ENCODE assay signal across 13 mouse cellular contexts in genomic region chr10:59443212-59443611, GRCm38 (mm10). TPM values are rescaled to one million over a fixed set of nuclear protein-coding genes. Genes with fewer than 3 reads are reported as not detected.
A peak's percentile ranks its signal among the peaks of the same experiment; 100 is the strongest.
DNase-seq lines count a peak whose midpoint lies in the region; ATAC-seq lines count a peak whose summit lies in the region.
"Had no signal": no experiment of that assay in that cellular context is flagged by ENCODE, and none has a peak within 500 bp of the region (broad histone marks: within the 10 kb centered on the region; RNA-seq: fewer than 3 reads in every experiment).

No protein-coding gene starts in this region.

- no peak overlapping the region for H3K4me3 ChIP-seq in heart, embryonic 14.5 days (ENCODE audit: control insufficient read depth in 1 of 2, insufficient read depth in 1 of 2, low read depth in 1 of 2, low read length in 2 of 2)
- H3K4me3 ChIP-seq in lung, embryonic 16.5 days (ENCODE audit: low read length) = no peak overlapping the region
- H3K4me3 ChIP-seq: embryonic facial prominence, embryonic 10.5 days; midbrain, embryonic 12.5 days had no signal

- H3K9ac ChIP-seq in heart, embryonic 14.5 days (ENCODE audit: low read length) = no peak overlapping the region
- H3K9ac ChIP-seq in lung, embryonic 16.5 days (ENCODE audit: low read length) = no peak overlapping the region
- H3K9ac ChIP-seq: forebrain, postnatal 0 days; midbrain, embryonic 12.5 days had no signal

- no peaks in the 10 kb centered on the region for H3K9me3 ChIP-seq in heart, embryonic 14.5 days (ENCODE audit: control insufficient read depth, low read length)
- H3K9me3 ChIP-seq in lung, embryonic 16.5 days (ENCODE audit: control insufficient read depth, low read length) = no peaks in the 10 kb centered on the region
- H3K9me3 ChIP-seq: embryonic facial prominence, embryonic 10.5 days; midbrain, embryonic 12.5 days had no signal

- 5% methylated on average over 7 of the region's 7 CpGs for WGBS in heart, embryonic 14.5 days
- 6% methylated on average over 7 of the region's 7 CpGs for WGBS in lung, embryonic 16.5 days

- peak; percentile 18; the same call in 1 of the 2 replicates for ATAC-seq in heart, embryonic 14.5 days (ENCODE audit: insufficient number of reproducible peaks, insufficient read depth, low FRiP score, low read depth)
- ATAC-seq in lung, embryonic 16.5 days (ENCODE audit: low read depth) = peak; percentile 63
- ATAC-seq: forebrain, postnatal 0 days had no signal

- H3K4me1 ChIP-seq in heart, embryonic 14.5 days (ENCODE audit: control insufficient read depth in 2 of 2, insufficient read depth in 2 of 2, low read length in 2 of 2) = peaks cover 22 to 44% of the 10 kb centered on the region in 2 experiments
- H3K4me1 ChIP-seq in lung, embryonic 16.5 days (replicated peaks; ENCODE audit: control insufficient read depth, insufficient read depth, low read length) = peaks cover 28% of the 10 kb centered on the region

- H3K27ac ChIP-seq in heart, embryonic 14.5 days (replicated peaks in 1 of 2; ENCODE audit: control insufficient read depth in 1 of 2, insufficient read depth in 1 of 2, low read depth in 2 of 2, low read length in 2 of 2) = peak overlapping the region in 1 of 2 experiments; percentile 20; a peak in 3 of 4 replicates
- peak overlapping the region; percentile 32; the same call in 1 of the 2 replicates for H3K27ac ChIP-seq in lung, embryonic 16.5 days (ENCODE audit: low read length)
- H3K27ac ChIP-seq: embryonic facial prominence, embryonic 10.5 days; midbrain, embryonic 12.5 days had no signal

- peak overlapping the region; percentile 12; the same call in 1 of the 2 replicates for H3K4me2 ChIP-seq in heart, embryonic 14.5 days (ENCODE audit: low read length)
- no peak overlapping the region for H3K4me2 ChIP-seq in lung, embryonic 16.5 days (ENCODE audit: low read depth, low read length)
- H3K4me2 ChIP-seq: midbrain, embryonic 12.5 days had no signal

- H3K36me3 ChIP-seq in heart, embryonic 14.5 days (ENCODE audit: control insufficient read depth, insufficient read depth, low read length) = no peaks in the 10 kb centered on the region
- H3K36me3 ChIP-seq in lung, embryonic 16.5 days (ENCODE audit: control insufficient read depth, insufficient read depth, low read length) = no peaks in the 10 kb centered on the region
- H3K36me3 ChIP-seq: embryonic facial prominence, embryonic 10.5 days; midbrain, embryonic 12.5 days had no signal

- H3K27me3 ChIP-seq in heart, embryonic 14.5 days (ENCODE audit: control insufficient read depth, insufficient read depth, low read length) = no peaks in the 10 kb centered on the region
- H3K27me3 ChIP-seq in lung, embryonic 16.5 days (ENCODE audit: control insufficient read depth, insufficient read depth, low read depth, low read length) = no peaks in the 10 kb centered on the region
- H3K27me3 ChIP-seq: midbrain, embryonic 12.5 days had no signal

- DNase-seq in heart, postnatal 36 days = no peak
- peak; percentile 65 for DNase-seq in adrenal gland, postnatal 10 days
- DNase-seq in kidney, adult 9 months = peak; percentile 27
- DNase-seq in urinary bladder, postnatal 14 days (ENCODE audit: low spot score) = no peak
- no peak for DNase-seq in gastrocnemius, postnatal 10 days
- no peak for DNase-seq in spleen, adult 12 weeks (ENCODE audit: low spot score)
- DNase-seq: forebrain, postnatal 0 days had no signal

- intact Hi-C loops in heart, postnatal 36 days (cut with DNase I) = no loop called here

RNA-seq across cellular contexts. Expression of gene Oit3, which starts 1.6 kb away (rescaled TPM):
- 4.7 and 5.6 TPM in 2 replicates for polyA plus RNA-seq in heart, embryonic 14.5 days (2014; fragmentation: Nextera tagmentation; extraction: Ambion mirVana)
- total RNA-seq in heart, postnatal 36 days (2021) = not detected
- total RNA-seq in adrenal gland, postnatal 10 days (2021) = 10 to 100 TPM in 1 of 2 experiments, 1 to 10 TPM in 1; 5.1 to 10.2 TPM
- 2.8 TPM in 2 replicates for polyA plus RNA-seq in lung, embryonic 16.5 days (2015; fragmentation: Nextera tagmentation; extraction: Ambion mirVana)
- under 1 TPM; 0.54 to 0.89 TPM for total RNA-seq in gastrocnemius, postnatal 10 days (2021)

RNA-seq across cellular contexts. Expression of gene Pla2g12b, which starts 39.8 kb away (rescaled TPM):
- polyA plus RNA-seq in heart, embryonic 14.5 days (2014; fragmentation: Nextera tagmentation; extraction: Ambion mirVana) = 0.50 and 0.55 TPM in 2 replicates
- not detected for total RNA-seq in heart, postnatal 36 days (2021)
- 10 to 100 TPM in 1 of 2 experiments, 1 to 10 TPM in 1; 5.0 to 15.8 TPM for total RNA-seq in adrenal gland, postnatal 10 days (2021)
- 0.19 and 1.0 TPM in 2 replicates for polyA plus RNA-seq in lung, embryonic 16.5 days (2015; fragmentation: Nextera tagmentation; extraction: Ambion mirVana)
- total RNA-seq in gastrocnemius, postnatal 10 days (2021) = under 1 TPM in 1 of 2 experiments, not detected in 1; 0.34 TPM
- total RNA-seq: forebrain, postnatal 0 days; left cerebral cortex, postnatal 10 days had no signal
- polyA plus RNA-seq: C2C12; embryonic facial prominence, embryonic 10.5 days; forebrain, postnatal 0 days; midbrain, embryonic 12.5 days had no signal

RNA-seq across cellular contexts. Expression of gene Gm10273, which starts 47.8 kb away (rescaled TPM):
- polyA plus RNA-seq in heart, embryonic 14.5 days (2014; fragmentation: Nextera tagmentation; extraction: Ambion mirVana) = 7.6 and 11.6 TPM in 2 replicates
- 100 to 1,000 TPM; 146 to 148 TPM for total RNA-seq in heart, postnatal 36 days (2021)
- total RNA-seq in adrenal gland, postnatal 10 days (2021) = 100 to 1,000 TPM; 123 to 136 TPM
- polyA plus RNA-seq in lung, embryonic 16.5 days (2015; fragmentation: Nextera tagmentation; extraction: Ambion mirVana) = 1.3 and 12.4 TPM in 2 replicates
- 100 to 1,000 TPM; 112 to 119 TPM for total RNA-seq in gastrocnemius, postnatal 10 days (2021)

Comparison
In these comparisons a context has a peak if more than half of its experiments do, and no peak if none do; other contexts are left out.
1. DNase-seq: peak in adrenal gland, postnatal 10 days (single experiment) and kidney, adult 9 months (single experiment); none in heart, postnatal 36 days (0 of 2), urinary bladder, postnatal 14 days (single experiment), gastrocnemius, postnatal 10 days (single experiment) and spleen, adult 12 weeks (single experiment).
2. RNA of gene Pla2g12b, which starts 39.8 kb away (total RNA-seq): 5.0 to 15.8 TPM in adrenal gland, postnatal 10 days; 0.34 TPM in gastrocnemius, postnatal 10 days and not detected in heart, postnatal 36 days; every median in the first group is over 4 times any median in the second.